Mouse (Mus musculus): ENCODE results near the gene Rnf185.

DNA sequence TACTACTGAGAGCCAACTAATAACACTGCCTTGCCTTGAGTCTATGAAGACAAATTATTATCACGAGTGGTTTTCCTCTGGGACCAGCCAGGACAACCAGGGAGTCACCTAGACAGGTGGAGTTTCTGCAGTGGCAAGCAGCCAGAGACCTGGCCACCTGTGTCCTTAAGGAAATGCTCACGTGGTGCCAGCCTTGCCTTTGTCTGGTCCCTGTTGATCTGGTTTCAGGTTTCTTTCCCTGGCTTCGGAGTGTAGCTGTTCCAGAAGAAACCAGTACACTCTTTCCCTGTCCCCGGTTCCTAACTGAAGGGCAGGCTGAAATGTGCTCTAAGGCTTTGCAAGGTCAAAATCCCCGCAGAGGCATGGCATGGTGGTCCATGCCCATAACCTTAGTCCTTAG lies 44.6 kb upstream of the Rnf185 start:
- no peak for TF ChIP-seq CTCF (IDR thresholded peaks at IDR 0.05; ENCODE audit: insufficient read depth, low read depth, low read length)
- TF ChIP-seq POLR2A (IDR thresholded peaks at IDR 0.05; ENCODE audit: insufficient read depth, low read depth, low read length): no peak
